8 mouse cellular contexts compared by ENCODE assay signal in the genomic region with DNA sequence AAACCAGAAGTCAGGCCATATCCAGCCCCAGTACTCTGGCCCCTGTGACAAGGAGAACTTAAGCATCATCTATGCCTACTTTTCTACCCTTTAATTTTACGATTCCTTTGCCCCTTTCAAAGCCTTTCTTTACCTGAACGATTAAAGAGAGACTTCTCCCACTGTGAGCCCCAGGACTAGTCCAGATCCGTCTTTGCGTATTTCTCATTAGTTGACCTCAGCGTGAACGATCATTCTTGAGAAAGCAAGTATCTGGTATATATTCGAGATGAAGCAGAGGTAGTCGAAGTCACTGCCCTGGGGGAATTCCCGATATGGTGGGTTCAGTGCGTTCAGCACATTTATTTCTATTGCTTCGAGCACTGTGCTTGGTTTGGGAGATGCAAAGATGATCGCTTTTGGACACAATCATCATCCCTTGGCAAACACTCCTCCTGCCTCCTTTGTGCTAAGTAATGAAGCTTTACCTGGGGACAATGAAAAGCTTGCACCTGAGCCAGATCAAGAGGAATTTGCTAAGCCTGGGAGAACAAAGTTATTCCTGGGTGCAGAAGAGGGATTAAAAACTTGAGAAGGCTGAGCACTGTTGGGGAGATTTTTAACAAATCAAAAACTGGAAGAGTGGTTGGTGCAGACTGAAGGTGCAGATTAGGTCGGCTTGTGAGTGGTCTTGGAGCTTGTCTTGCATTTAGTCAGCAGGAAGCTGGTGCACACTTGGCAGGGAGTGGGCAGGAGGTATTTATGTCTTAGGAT. TPM values are rescaled to one million over a fixed set of nuclear protein-coding genes. Genes with fewer than 3 reads are reported as not detected.
A peak's percentile ranks its signal among the peaks of the same experiment; 100 is the strongest.
DNase-seq lines count a peak whose midpoint lies in the region; ATAC-seq and TF ChIP-seq lines count a peak whose summit lies in the region.

No protein-coding gene starts in this region.

- ATAC-seq in heart, embryonic 15.5 days (replicated peaks; ENCODE audit: insufficient number of reproducible peaks, insufficient read depth, low FRiP score, low read depth) = no peak
- no peak for ATAC-seq in hindbrain, embryonic 11.5 days (ENCODE audit: low FRiP score)
- ATAC-seq in midbrain, embryonic 14.5 days (ENCODE audit: low FRiP score, low TSS enrichment) = no peak

- intact Hi-C loops in heart, postnatal 10 days (cut with DNase I) = no loop called here
- intact Hi-C loops in gastrocnemius, postnatal 14 days (cut with DNase I; ENCODE audit: low total_unique reads) = no loop called here

- 20% methylated on average over 13 of the region's 13 CpGs for WGBS in heart, embryonic 15.5 days
- WGBS in hindbrain, embryonic 11.5 days = 33% methylated on average over 13 of the region's 13 CpGs
- WGBS in midbrain, embryonic 14.5 days = 21% methylated on average over 13 of the region's 13 CpGs

- in situ Hi-C loops in ES-E14 (cut with MboI; ENCODE audit: low sequenced_read_pairs in 2 of 2, unreplicated experiment in 2 of 2) = loop anchor here in 1 of 2 experiments (25.0 kb wide), 1 partner anchor 785 kb away; the partner anchor contains the start of genes Gm20604, Gm28051, Gon7 and Ubr7

- H3K4me2 ChIP-seq in heart, embryonic 15.5 days = peak overlapping the region; percentile 68
- peak overlapping the region; percentile 78 for H3K4me2 ChIP-seq in hindbrain, embryonic 11.5 days (replicated peaks; ENCODE audit: low read depth, low read length)
- H3K4me2 ChIP-seq in midbrain, embryonic 14.5 days (ENCODE audit: low read length) = peak overlapping the region; percentile 83

- peak overlapping the region; percentile 82 for H3K4me3 ChIP-seq in heart, embryonic 15.5 days
- H3K4me3 ChIP-seq in ES-E14 (ENCODE audit: insufficient read depth in 1 of 2, low read depth in 1 of 2, low read length in 2 of 2, poor library complexity in 1 of 2, severe bottlenecking in 1 of 2) = peak overlapping the region; percentile 85 to 87
- peak overlapping the region; percentile 93 for H3K4me3 ChIP-seq in hindbrain, embryonic 11.5 days (ENCODE audit: low read depth, low read length)
- peak overlapping the region; percentile 74 for H3K4me3 ChIP-seq in midbrain, embryonic 14.5 days (replicated peaks; ENCODE audit: low read depth, low read length)

- H3K9ac ChIP-seq in heart, embryonic 15.5 days = peak overlapping the region; percentile 86
- H3K9ac ChIP-seq in ES-E14 (ENCODE audit: insufficient read depth, low read depth, low read length, poor library complexity, severe bottlenecking) = peak overlapping the region; percentile 97
- peak overlapping the region; percentile 89 for H3K9ac ChIP-seq in hindbrain, embryonic 11.5 days (ENCODE audit: low read depth, low read length)
- H3K9ac ChIP-seq in midbrain, embryonic 14.5 days (replicated peaks; ENCODE audit: low read length) = peak overlapping the region; percentile 93

- no peaks in the 10 kb centered on the region for H3K27me3 ChIP-seq in heart, embryonic 15.5 days
- H3K27me3 ChIP-seq in hindbrain, embryonic 11.5 days (ENCODE audit: control insufficient read depth, insufficient read depth, low read length) = no peaks in the 10 kb centered on the region
- H3K27me3 ChIP-seq in midbrain, embryonic 14.5 days (ENCODE audit: control insufficient read depth, insufficient read depth, low read length) = no peaks in the 10 kb centered on the region

- H3K27ac ChIP-seq in heart, embryonic 15.5 days = peak overlapping the region; percentile 95
- H3K27ac ChIP-seq in ES-E14 (ENCODE audit: insufficient read depth, low read depth, low read length, poor library complexity, severe bottlenecking) = no peak overlapping the region
- H3K27ac ChIP-seq in hindbrain, embryonic 11.5 days (ENCODE audit: low read depth, low read length) = no peak overlapping the region
- H3K27ac ChIP-seq in midbrain, embryonic 14.5 days (replicated peaks; ENCODE audit: low read depth, low read length) = 0 out of 2 replicates have a peak overlapping the region, but pooled peaks have one; percentile 90

- no peaks in the 10 kb centered on the region for H3K9me3 ChIP-seq in heart, embryonic 15.5 days (replicated peaks)
- H3K9me3 ChIP-seq in ES-E14 (ENCODE audit: control insufficient read depth, insufficient read depth, low read depth, low read length) = no peaks in the 10 kb centered on the region
- H3K9me3 ChIP-seq in hindbrain, embryonic 11.5 days (ENCODE audit: control insufficient read depth, low read length) = no peaks in the 10 kb centered on the region
- H3K9me3 ChIP-seq in midbrain, embryonic 14.5 days (ENCODE audit: control insufficient read depth, low read length) = no peaks in the 10 kb centered on the region

- DNase-seq in heart, postnatal 10 days = no peak
- DNase-seq in ES-E14 (ENCODE audit: low read depth, low spot score) = no peak
- DNase-seq in hindbrain, embryonic 11.5 days (ENCODE audit: low spot score) = no peak
- DNase-seq in midbrain, embryonic 14.5 days = peak; percentile 4
- DNase-seq in right cerebral cortex, postnatal 25 days = no peak
- DNase-seq in gastrocnemius, postnatal 14 days = no peak
- no peak for DNase-seq in left cerebral cortex, adult 9 months (ENCODE audit: low spot score in 2 of 2)

- peaks cover 28% of the 10 kb centered on the region for H3K4me1 ChIP-seq in heart, embryonic 15.5 days (replicated peaks)
- H3K4me1 ChIP-seq in ES-E14 (ENCODE audit: control insufficient read depth in 2 of 2, insufficient read depth in 2 of 2, low read length in 2 of 2, poor library complexity in 1 of 2) = peaks cover 0 to 7% of the 10 kb centered on the region in 2 experiments; a peak in 1 of 4 replicates
- H3K4me1 ChIP-seq in hindbrain, embryonic 11.5 days (replicated peaks; ENCODE audit: control insufficient read depth, insufficient read depth, low read length) = no peaks in the 10 kb centered on the region; the same call in 1 of the 2 replicates
- H3K4me1 ChIP-seq in midbrain, embryonic 14.5 days (ENCODE audit: control insufficient read depth, insufficient read depth, low read length) = peaks cover 22% of the 10 kb centered on the region

- H3K36me3 ChIP-seq in heart, embryonic 15.5 days = peaks cover 6% of the 10 kb centered on the region; the same call in 1 of the 2 replicates
- H3K36me3 ChIP-seq in ES-E14 (ENCODE audit: control insufficient read depth, insufficient read depth, low read length, poor library complexity, severe bottlenecking) = peaks cover 5% of the 10 kb centered on the region
- H3K36me3 ChIP-seq in hindbrain, embryonic 11.5 days (ENCODE audit: control insufficient read depth, insufficient read depth, low read length) = no peaks in the 10 kb centered on the region
- 0 out of 2 replicates have a peak, but pooled peaks cover under 1% of the 10 kb centered on the region for H3K36me3 ChIP-seq in midbrain, embryonic 14.5 days (ENCODE audit: control insufficient read depth, insufficient read depth, low read length)

TF ChIP-seq in ES-E14, 5 proteins besides CTCF, POLR2A, EP300 and RAD21:
- no peak for TF ChIP-seq HCFC1 (IDR thresholded peaks at IDR 0.05; ENCODE audit: borderline replicate concordance, insufficient read depth, low read length)
- no peak for TF ChIP-seq ZC3H11A (IDR thresholded peaks at IDR 0.05; ENCODE audit: borderline replicate concordance, low read depth, low read length)
- no peak for TF ChIP-seq CHD2 (IDR thresholded peaks at IDR 0.05; ENCODE audit: low read depth, low read length)
- TF ChIP-seq MAFK (IDR thresholded peaks at IDR 0.05; ENCODE audit: insufficient read depth, low read depth, low read length) = no peak
- no peak for TF ChIP-seq ZNF384 (IDR thresholded peaks at IDR 0.05; ENCODE audit: low read depth, low read length)

RNA-seq across cellular contexts. Expression of gene Cpsf2, which starts 1.0 kb away (rescaled TPM):
- 17.8 and 18.7 TPM in 2 replicates for polyA plus RNA-seq in heart, embryonic 15.5 days (2015; fragmentation: Nextera tagmentation; extraction: Ambion mirVana)
- total RNA-seq in heart, postnatal 10 days (2021) = 10 to 100 TPM; 20.3 to 20.9 TPM
- 26.9 and 30.5 TPM in 2 replicates for total RNA-seq in ES-E14 (2012; rRNA removed)
- 43.3 and 45.0 TPM in 2 replicates for polyA plus RNA-seq in hindbrain, embryonic 11.5 days (2014; fragmentation: Nextera tagmentation; extraction: Ambion mirVana)
- polyA plus RNA-seq in midbrain, embryonic 14.5 days (2014; fragmentation: Nextera tagmentation; extraction: Ambion mirVana) = 32.3 and 37.4 TPM in 2 replicates
- 10 to 100 TPM; 11.0 to 11.3 TPM for total RNA-seq in gastrocnemius, postnatal 14 days (2021)

RNA-seq across cellular contexts. Expression of gene Atxn3, which starts 18.8 kb away (rescaled TPM):
- polyA plus RNA-seq in heart, embryonic 15.5 days (2015; fragmentation: Nextera tagmentation; extraction: Ambion mirVana) = 7.8 and 8.9 TPM in 2 replicates
- 10 to 100 TPM in 1 of 2 experiments, 1 to 10 TPM in 1; 9.9 to 14.0 TPM for total RNA-seq in heart, postnatal 10 days (2021)
- total RNA-seq in ES-E14 (2012; rRNA removed) = 19.8 and 23.0 TPM in 2 replicates
- polyA plus RNA-seq in hindbrain, embryonic 11.5 days (2014; fragmentation: Nextera tagmentation; extraction: Ambion mirVana) = 21.2 and 23.5 TPM in 2 replicates
- 13.6 and 19.5 TPM in 2 replicates for polyA plus RNA-seq in midbrain, embryonic 14.5 days (2014; fragmentation: Nextera tagmentation; extraction: Ambion mirVana)
- total RNA-seq in gastrocnemius, postnatal 14 days (2021) = 1 to 10 TPM; 3.6 to 5.1 TPM

Comparison
In these comparisons a context has a peak if more than half of its experiments do, and no peak if none do; other contexts are left out.
1. H3K27ac ChIP-seq: peak in heart, embryonic 15.5 days (single experiment) and midbrain, embryonic 14.5 days (single experiment); none in ES-E14 (single experiment) and hindbrain, embryonic 11.5 days (single experiment).
2. Peak in every context shown above with its lines, with median percentiles within 50 percentile points of each other: H3K4me2 ChIP-seq, H3K4me3 ChIP-seq and H3K9ac ChIP-seq.